Mouse (Mus musculus) neural tube, embryonic 15.5 days (tissue): ENCODE data around the gene Ttc1. TPM values are rescaled to one million over a fixed set of nuclear protein-coding genes. Genes with fewer than 3 reads are reported as not detected.

Experiments used
- ATAC-seq: fragments of 200-750 bp; cut with Nextera tagmentation; 2 replicates; pipeline ENCODE4 v1.8.0; 2017; ENCODE audit warnings: mild to moderate bottlenecking, moderate TSS enrichment, moderate library complexity; ENCODE audit not compliant: low FRiP score
- H3K27ac ChIP-seq: fragments of 300-500 bp; sonication (generic); replicated peaks from 2 replicates; pipeline ENCODE4 v1.5.1; 2015; ENCODE audit warnings: mild to moderate bottlenecking, inconsistent platforms
- H3K27me3 ChIP-seq: fragments of 300-500 bp; sonication (generic); replicated peaks from 2 replicates; pipeline ENCODE4 v1.6.1; 2015; ENCODE audit warnings: inconsistent platforms
- H3K36me3 ChIP-seq: fragments of 300-500 bp; sonication (generic); 2 replicates; pipeline ENCODE4 v1.6.1; 2015; ENCODE audit warnings: inconsistent platforms
- H3K4me1 ChIP-seq: fragments of 300-500 bp; sonication (generic); 2 replicates; pipeline ENCODE4 v1.6.1; 2015; ENCODE audit warnings: inconsistent platforms
- H3K4me2 ChIP-seq: fragments of 300-500 bp; sonication (generic); 2 replicates; pipeline ENCODE4 v1.6.1; 2015; ENCODE audit warnings: inconsistent platforms, mild to moderate bottlenecking, moderate library complexity
- H3K4me3 ChIP-seq: fragments of 300-500 bp; sonication (generic); replicated peaks from 2 replicates; pipeline ENCODE4 v1.5.1; 2015; ENCODE audit warnings: mild to moderate bottlenecking, inconsistent platforms
- H3K9ac ChIP-seq: fragments of 300-500 bp; sonication (generic); replicated peaks from 2 replicates; pipeline ENCODE4 v1.6.1; 2015; ENCODE audit warnings: mild to moderate bottlenecking, inconsistent platforms
- H3K9me3 ChIP-seq: fragments of 300-500 bp; sonication (generic); replicated peaks from 2 replicates; pipeline ENCODE4 v1.6.1; 2016; ENCODE audit warnings: inconsistent platforms
- WGBS: fragments of 180-500 bp; shearing (Covaris S2); methylation state at CpG from one replicate; pipeline ENCODE4 v1.1.7; 2015; ENCODE audit warnings: mixed read lengths; 5-methylcytosine and 5-hydroxymethylcytosine counted together
- polyA plus RNA-seq: library from polyadenylated mRNA; unstranded; fragments of >200 nt; fragmentation: Nextera tagmentation; extraction: Ambion mirVana; gene quantifications from 2 replicates; pipeline ENCODE4 v1.2.1, GENCODE M21; 2015

Ttc1 gene
- polyA plus RNA-seq, 1 experiment from 2014 or later: 73.8 TPM

- Histone ChIP-seq H3K36me3 (no peaks in the 10 kb centered on the region), H3K9ac (peak overlapping the region; percentile 47), H3K27me3 (no peaks in the 10 kb centered on the region; the same call in 1 of the 2 replicates), H3K9me3 (no peaks in the 10 kb centered on the region), H3K4me2 (peak overlapping the region; percentile 69), H3K27ac (peak overlapping the region; percentile 58; the same call in 1 of the 2 replicates), H3K4me3 (peak overlapping the region; percentile 52), H3K4me1 (peaks cover 6% of the 10 kb centered on the region)
- ATAC-seq: peak; percentile 97
- 7% methylated on average over 37 of the region's 37 CpGs for WGBS
Observed at GRCm38 (mm10) chr11:43766922-43767648, 19.3 kb upstream of the Ttc1 start.

DNA sequence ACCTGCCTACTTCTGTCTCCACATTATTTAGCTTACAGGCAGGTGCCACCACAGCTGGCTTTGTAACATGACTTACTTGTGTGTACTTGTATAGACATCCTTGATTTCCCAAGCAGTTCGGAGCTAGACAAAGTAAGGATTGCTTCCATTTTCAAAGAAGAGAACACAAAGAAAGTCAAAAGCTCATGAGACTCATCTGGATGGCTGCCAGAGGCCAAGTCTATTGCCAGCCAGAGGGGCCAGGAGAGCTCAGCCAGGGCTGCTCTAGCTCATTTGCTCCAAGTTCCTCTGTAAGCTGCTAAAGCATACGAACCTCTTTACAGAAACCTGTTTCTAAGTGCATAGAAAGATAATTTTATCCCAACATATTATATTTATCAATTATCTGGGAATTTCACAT lies 10.6 kb upstream of the Ttc1 start:
- Histone ChIP-seq H3K4me1 (no peaks in the 10 kb centered on the region), H3K27me3 (no peaks in the 10 kb centered on the region; the same call in 1 of the 2 replicates), H3K27ac (no peak overlapping the region), H3K9ac (no peak overlapping the region), H3K36me3 (no peaks in the 10 kb centered on the region), H3K9me3 (no peaks in the 10 kb centered on the region), H3K4me3 (no peak overlapping the region), H3K4me2 (no peak overlapping the region)
- 62% methylated on average over 2 of the region's 2 CpGs for WGBS
- no peak for ATAC-seq

DNA sequence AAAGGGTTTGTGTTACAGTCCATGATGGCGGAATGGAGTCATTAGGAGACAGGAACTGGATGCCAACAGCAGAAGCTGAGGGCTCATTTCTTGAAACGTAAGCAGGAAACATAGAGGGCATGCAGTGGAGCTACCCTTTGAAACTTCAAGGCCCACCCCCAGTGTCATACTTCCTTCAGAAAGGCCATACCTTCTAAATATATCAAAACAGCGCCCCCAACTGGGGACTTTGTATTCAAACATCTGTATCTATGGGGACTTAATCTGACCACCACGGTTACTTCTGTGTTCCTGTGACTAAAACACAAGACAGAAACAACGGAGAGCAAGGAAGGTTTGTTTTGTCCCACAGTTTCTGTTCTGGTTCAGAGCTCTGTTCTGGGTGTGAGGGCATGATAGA lies 7.6 kb upstream of the Ttc1 start:
- no peak overlapping the region for H3K27ac ChIP-seq
- H3K27me3 ChIP-seq: no peaks in the 10 kb centered on the region; the same call in 1 of the 2 replicates
- H3K4me3 ChIP-seq: no peak overlapping the region
- H3K9ac ChIP-seq: no peak overlapping the region
- H3K9me3 ChIP-seq: no peaks in the 10 kb centered on the region
- ATAC-seq: no peak
- no peaks in the 10 kb centered on the region for H3K36me3 ChIP-seq
- H3K4me1 ChIP-seq: no peaks in the 10 kb centered on the region
- 75% methylated on average over 5 of the region's 5 CpGs for WGBS
- H3K4me2 ChIP-seq: no peak overlapping the region

DNA sequence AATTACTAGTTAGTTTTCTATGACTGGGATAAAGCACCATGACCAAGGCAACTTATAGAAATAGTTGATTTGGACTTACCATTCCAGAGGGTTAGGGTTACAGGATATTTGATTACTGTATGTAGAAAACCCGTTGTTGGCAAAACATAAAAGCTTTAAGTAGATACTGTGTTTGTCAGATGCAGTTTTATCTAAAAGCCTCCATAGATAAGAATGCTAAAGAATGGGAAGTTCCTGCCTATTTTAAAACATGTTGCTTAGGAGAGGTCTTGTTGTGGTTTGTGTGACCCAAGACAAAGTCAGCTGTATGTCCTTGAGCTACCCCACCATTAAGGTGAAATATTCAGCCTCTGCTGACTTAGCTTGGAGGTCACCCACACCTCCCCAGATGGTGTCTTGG lies 6.8 kb upstream of the Ttc1 start:
- no peak for ATAC-seq
- 86% methylated on average over 1 of the region's 1 CpGs for WGBS
- Histone ChIP-seq H3K4me3 (no peak overlapping the region), H3K27me3 (no peaks in the 10 kb centered on the region; the same call in 1 of the 2 replicates), H3K4me2 (no peak overlapping the region), H3K27ac (no peak overlapping the region), H3K9me3 (no peaks in the 10 kb centered on the region), H3K4me1 (no peaks in the 10 kb centered on the region), H3K36me3 (no peaks in the 10 kb centered on the region), H3K9ac (no peak overlapping the region)

- WGBS: 73% methylated on average over 2 of the region's 2 CpGs
- no peak for ATAC-seq
- H3K9ac ChIP-seq: no peak overlapping the region
Observed at GRCm38 (mm10) chr11:43751542-43751941, 3.7 kb upstream of the Ttc1 start.

DNA sequence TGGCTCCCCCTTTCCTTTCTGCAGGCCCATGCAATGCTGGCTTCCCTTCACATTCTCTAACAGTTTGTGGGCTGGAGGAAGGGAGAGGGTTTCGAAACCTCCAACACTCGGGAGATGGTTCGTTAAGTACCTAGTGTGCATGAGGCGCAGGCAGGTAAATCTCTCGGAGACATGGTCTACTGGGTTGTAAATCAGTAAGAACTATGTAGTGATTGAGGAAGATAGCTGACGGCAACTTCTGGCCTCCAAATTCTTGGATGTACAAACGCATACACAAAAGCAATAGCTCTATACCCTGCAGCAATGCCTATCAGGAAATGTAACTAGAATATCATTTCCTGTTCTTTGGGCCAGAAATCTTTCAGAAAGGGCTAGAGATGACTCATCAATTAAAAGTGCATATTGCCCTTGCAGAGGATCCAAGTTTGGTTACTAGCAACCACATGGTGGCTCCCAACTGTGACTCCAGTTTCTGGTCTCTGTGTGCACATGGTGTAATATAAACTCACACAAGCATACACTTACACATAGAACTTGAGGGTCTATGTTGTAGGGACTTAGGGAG lies 19.0 kb downstream of the Ttc1 start:
- no peak for ATAC-seq
- peaks cover 42% of the 10 kb centered on the region for H3K36me3 ChIP-seq
- no peak overlapping the region for H3K27ac ChIP-seq

More at GRCm38 (mm10) chr11:43751542-43751941, 3.7 kb upstream of the Ttc1 start:
- H3K4me1 ChIP-seq: peaks cover 12% of the 10 kb centered on the region
- no peaks in the 10 kb centered on the region; the same call in 1 of the 2 replicates for H3K27me3 ChIP-seq
- H3K4me3 ChIP-seq: no peak overlapping the region
- H3K27ac ChIP-seq: no peak overlapping the region
- H3K9me3 ChIP-seq: no peaks in the 10 kb centered on the region
- H3K4me2 ChIP-seq: no peak overlapping the region
- no peaks in the 10 kb centered on the region for H3K36me3 ChIP-seq

DNA sequence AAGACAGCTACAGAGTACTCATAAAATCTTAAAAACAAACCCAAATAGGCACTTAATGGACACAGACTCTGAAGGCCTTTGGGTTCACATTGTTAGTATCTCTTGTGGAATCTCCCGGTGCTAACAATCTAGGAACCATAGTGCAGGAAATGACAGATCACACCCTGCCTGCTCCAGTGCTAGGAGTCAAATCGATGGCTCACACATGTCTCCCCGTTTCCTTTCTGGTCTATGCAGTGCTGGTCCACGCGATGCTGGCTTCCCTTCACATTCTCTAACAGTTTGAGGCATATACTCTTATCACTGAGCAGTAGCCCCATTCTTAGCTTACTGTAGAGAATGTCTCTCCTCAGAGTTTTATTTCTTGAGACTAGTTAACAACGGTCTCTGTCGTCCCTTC lies 20.0 kb downstream of the Ttc1 start:
- WGBS: 85% methylated on average over 7 of the region's 7 CpGs
- Histone ChIP-seq H3K9me3 (no peaks in the 10 kb centered on the region), H3K4me2 (no peak overlapping the region), H3K36me3 (peaks cover 37% of the 10 kb centered on the region), H3K4me1 (no peaks in the 10 kb centered on the region), H3K27me3 (no peaks in the 10 kb centered on the region), H3K9ac (no peak overlapping the region), H3K4me3 (no peak overlapping the region), H3K27ac (no peak overlapping the region)
- ATAC-seq: no peak

More for the DNA sequence above, 19.0 kb downstream of the Ttc1 start:
- no peaks in the 10 kb centered on the region for H3K4me1 ChIP-seq
- no peaks in the 10 kb centered on the region for H3K9me3 ChIP-seq
- no peak overlapping the region for H3K4me2 ChIP-seq
- no peaks in the 10 kb centered on the region for H3K27me3 ChIP-seq
- 85% methylated on average over 7 of the region's 7 CpGs for WGBS
- no peak overlapping the region for H3K9ac ChIP-seq
- no peak overlapping the region for H3K4me3 ChIP-seq

- Histone ChIP-seq H3K36me3 (peaks cover 20% of the 10 kb centered on the region), H3K4me2 (no peak overlapping the region), H3K27ac (no peak overlapping the region), H3K4me3 (no peak overlapping the region), H3K9me3 (no peaks in the 10 kb centered on the region), H3K27me3 (no peaks in the 10 kb centered on the region), H3K9ac (no peak overlapping the region), H3K4me1 (no peaks in the 10 kb centered on the region)
- no peak for ATAC-seq
- WGBS: 95% methylated on average over 3 of the region's 3 CpGs
Observed at GRCm38 (mm10) chr11:43723411-43723810, 24.4 kb downstream of the Ttc1 start.

GRCm38 (mm10) chr11:43712178-43712577 lies 35.6 kb downstream of the Ttc1 start:
- Histone ChIP-seq H3K9me3 (no peaks in the 10 kb centered on the region), H3K27me3 (no peaks in the 10 kb centered on the region), H3K4me1 (no peaks in the 10 kb centered on the region), H3K9ac (no peak overlapping the region), H3K27ac (no peak overlapping the region), H3K4me2 (no peak overlapping the region), H3K36me3 (peaks cover 16% of the 10 kb centered on the region), H3K4me3 (no peak overlapping the region)
- ATAC-seq: no peak
- WGBS: 92% methylated on average over 4 of the region's 4 CpGs

- H3K27ac ChIP-seq: no peak overlapping the region
Observed at GRCm38 (mm10) chr11:43708409-43708808, 39.4 kb downstream of the Ttc1 start.

GRCm38 (mm10) chr11:43705751-43706150 lies 42.1 kb downstream of the Ttc1 start:
- no peaks in the 10 kb centered on the region for H3K27me3 ChIP-seq
- H3K4me3 ChIP-seq: no peak overlapping the region
- H3K4me2 ChIP-seq: no peak overlapping the region
- H3K9me3 ChIP-seq: no peaks in the 10 kb centered on the region
- no peaks in the 10 kb centered on the region for H3K4me1 ChIP-seq
- no peak overlapping the region for H3K27ac ChIP-seq
- H3K36me3 ChIP-seq: peaks cover 21% of the 10 kb centered on the region
- 75% methylated on average over 10 of the region's 10 CpGs for WGBS
- no peak for ATAC-seq
- no peak overlapping the region for H3K9ac ChIP-seq

More at GRCm38 (mm10) chr11:43708409-43708808, 39.4 kb downstream of the Ttc1 start:
- ATAC-seq: no peak
- H3K9ac ChIP-seq: no peak overlapping the region
- H3K27me3 ChIP-seq: no peaks in the 10 kb centered on the region
- no peak overlapping the region for H3K4me2 ChIP-seq
- H3K36me3 ChIP-seq: peaks cover 22% of the 10 kb centered on the region
- no peak overlapping the region for H3K4me3 ChIP-seq
- no peaks in the 10 kb centered on the region for H3K9me3 ChIP-seq
- no peaks in the 10 kb centered on the region for H3K4me1 ChIP-seq
- 95% methylated on average over 2 of the region's 2 CpGs for WGBS

DNA sequence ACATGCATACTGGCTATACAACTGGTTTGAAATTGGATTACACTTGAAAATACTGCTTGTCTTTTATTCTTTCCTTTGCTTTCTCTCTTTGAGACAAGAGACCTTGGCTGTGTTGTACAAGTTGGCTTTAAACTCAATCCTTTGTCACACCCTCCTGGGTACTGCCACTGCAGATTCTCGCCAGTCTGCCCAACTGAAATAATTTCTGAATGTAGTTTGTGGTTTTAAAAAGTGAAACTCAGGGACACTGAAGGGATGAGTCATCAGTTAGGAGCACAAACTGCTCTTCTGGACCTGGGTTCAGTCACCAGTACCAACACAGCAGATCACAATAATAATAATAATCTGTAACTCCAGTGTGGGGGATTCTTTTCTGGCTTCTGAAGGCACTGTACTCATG lies 44.3 kb downstream of the Ttc1 start:
- no peak for ATAC-seq
- no peak overlapping the region for H3K27ac ChIP-seq
- no peak overlapping the region for H3K4me3 ChIP-seq
- no peak overlapping the region for H3K4me2 ChIP-seq
- H3K9me3 ChIP-seq: no peaks in the 10 kb centered on the region
- WGBS: 86% methylated on average over 1 of the region's 1 CpGs
- no peak overlapping the region for H3K9ac ChIP-seq
- no peaks in the 10 kb centered on the region for H3K4me1 ChIP-seq
- H3K36me3 ChIP-seq: peaks cover 28% of the 10 kb centered on the region
- H3K27me3 ChIP-seq: no peaks in the 10 kb centered on the region
